Mouse (Mus musculus): ENCODE data around the gene Usp34. TPM values are rescaled to one million over a fixed set of nuclear protein-coding genes. Genes with fewer than 3 reads are reported as not detected.

The Usp34 gene
- total and polyA plus RNA-seq, 2 experiments from 2014 or later: 11.4 to 42.7 TPM

GRCm38 (mm10) chr11:23515315-23515714, 208.6 kb downstream of the Usp34 start:
- H3K4me2 ChIP-seq (ENCODE audit: low read depth, low read length): no peak overlapping the region
- no peak for DNase-seq (ENCODE audit: low spot score)
- ATAC-seq (ENCODE audit: insufficient read depth, low read depth): no peak
- WGBS: 66% methylated on average over 2 of the region's 2 CpGs
- H3K9me3 ChIP-seq (replicated peaks; ENCODE audit: control insufficient read depth, low read length): no peaks in the 10 kb centered on the region
- H3K36me3 ChIP-seq (replicated peaks; ENCODE audit: control insufficient read depth, insufficient read depth, low read length): no peaks in the 10 kb centered on the region
- TF ChIP-seq CTCF (IDR thresholded peaks at IDR 0.05; ENCODE audit: low read depth) (no peak), EP300 (IDR thresholded peaks at IDR 0.05; ENCODE audit: low read depth) (no peak)
- no peak overlapping the region for H3K27ac ChIP-seq (ENCODE audit: low read depth)
- no peaks in the 10 kb centered on the region for H3K27me3 ChIP-seq (ENCODE audit: control insufficient read depth, insufficient read depth, low read length)
- H3K4me3 ChIP-seq (ENCODE audit: low read depth, low read length): no peak overlapping the region
- no peak overlapping the region for H3K9ac ChIP-seq (replicated peaks; ENCODE audit: low read depth, low read length)
- no peaks in the 10 kb centered on the region for H3K4me1 ChIP-seq (ENCODE audit: control insufficient read depth, insufficient read depth)

GRCm38 (mm10) chr11:23518981-23519380, 212.3 kb downstream of the Usp34 start:
- no peaks in the 10 kb centered on the region for H3K4me1 ChIP-seq (ENCODE audit: control insufficient read depth, insufficient read depth)
- H3K4me3 ChIP-seq (ENCODE audit: low read depth, low read length): no peak overlapping the region
- DNase-seq (ENCODE audit: low spot score) (no peak), ATAC-seq (ENCODE audit: insufficient read depth, low read depth) (no peak)
- TF ChIP-seq EP300 (IDR thresholded peaks at IDR 0.05; ENCODE audit: low read depth) (no peak), CTCF (IDR thresholded peaks at IDR 0.05; ENCODE audit: low read depth) (no peak)
- H3K36me3 ChIP-seq (replicated peaks; ENCODE audit: control insufficient read depth, insufficient read depth, low read length): no peaks in the 10 kb centered on the region
- no peak overlapping the region for H3K9ac ChIP-seq (replicated peaks; ENCODE audit: low read depth, low read length)
- no peaks in the 10 kb centered on the region for H3K9me3 ChIP-seq (replicated peaks; ENCODE audit: control insufficient read depth, low read length)
- WGBS: 77% methylated on average over 3 of the region's 3 CpGs
- H3K27me3 ChIP-seq (ENCODE audit: control insufficient read depth, insufficient read depth, low read length): no peaks in the 10 kb centered on the region
- H3K27ac ChIP-seq (ENCODE audit: low read depth): no peak overlapping the region
- H3K4me2 ChIP-seq (ENCODE audit: low read depth, low read length): no peak overlapping the region

GRCm38 (mm10) chr11:23520473-23521205, 213.9 kb downstream of the Usp34 start, which contains the start of gene 1700093K21Rik:
Gene 1700093K21Rik (minus strand): TSS chr11:23521155.
- 53% methylated on average over 5 of the region's 5 CpGs for WGBS

DNA sequence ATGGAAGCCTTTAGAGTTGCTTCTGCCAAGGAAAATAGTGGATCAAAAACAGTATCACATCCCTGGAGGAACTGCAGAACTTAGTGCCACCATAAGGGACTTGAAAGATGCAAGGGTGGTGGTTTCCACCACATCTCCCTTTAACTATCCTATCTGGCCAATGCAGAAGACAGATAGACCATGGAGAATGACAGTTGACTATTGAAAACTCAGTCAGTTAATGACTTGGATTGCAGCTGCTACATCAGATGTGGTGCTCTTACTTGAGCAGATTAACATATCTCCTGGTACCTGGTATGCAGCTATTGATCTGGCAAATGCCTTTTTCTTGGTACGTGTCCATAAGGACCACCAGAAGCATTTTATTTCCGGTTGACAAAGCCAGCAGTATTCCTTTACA, 230.8 kb downstream of the Usp34 start:
- H3K9me3 ChIP-seq (replicated peaks; ENCODE audit: control insufficient read depth, low read length): no peaks in the 10 kb centered on the region
- ATAC-seq (ENCODE audit: insufficient read depth, low read depth) (no peak), DNase-seq (ENCODE audit: low spot score) (no peak)
- WGBS: 65% methylated on average over 2 of the region's 2 CpGs
- no peaks in the 10 kb centered on the region for H3K27me3 ChIP-seq (ENCODE audit: control insufficient read depth, insufficient read depth, low read length)
- no peak overlapping the region for H3K4me3 ChIP-seq (ENCODE audit: low read depth, low read length)
- no peaks in the 10 kb centered on the region for H3K4me1 ChIP-seq (ENCODE audit: control insufficient read depth, insufficient read depth)
- H3K36me3 ChIP-seq (replicated peaks; ENCODE audit: control insufficient read depth, insufficient read depth, low read length): no peaks in the 10 kb centered on the region
- TF ChIP-seq CTCF (IDR thresholded peaks at IDR 0.05; ENCODE audit: low read depth): no peak
- no peak for TF ChIP-seq EP300 (IDR thresholded peaks at IDR 0.05; ENCODE audit: low read depth)
- H3K27ac ChIP-seq (ENCODE audit: low read depth): no peak overlapping the region
- H3K9ac ChIP-seq (replicated peaks; ENCODE audit: low read depth, low read length): no peak overlapping the region
- H3K4me2 ChIP-seq (ENCODE audit: low read depth, low read length): no peak overlapping the region

More at GRCm38 (mm10) chr11:23520473-23521205, 213.9 kb downstream of the Usp34 start, which contains the start of gene 1700093K21Rik:
- no peak for DNase-seq (ENCODE audit: low spot score)
- H3K27ac ChIP-seq (ENCODE audit: low read depth): no peak within 1 kb of the TSS
- H3K9ac ChIP-seq (replicated peaks; ENCODE audit: low read depth, low read length): no peak within 1 kb of the TSS
- H3K27me3 ChIP-seq (ENCODE audit: control insufficient read depth, insufficient read depth, low read length): no peaks in the 10 kb centered on the region
- no peak within 1 kb of the TSS for H3K4me2 ChIP-seq (ENCODE audit: low read depth, low read length)
- H3K9me3 ChIP-seq (replicated peaks; ENCODE audit: control insufficient read depth, low read length): 0 out of 2 replicates have a peak, but pooled peaks cover 4% of the 10 kb centered on the region
- H3K4me1 ChIP-seq (ENCODE audit: control insufficient read depth, insufficient read depth): no peaks in the 10 kb centered on the region
- H3K36me3 ChIP-seq (replicated peaks; ENCODE audit: control insufficient read depth, insufficient read depth, low read length): no peaks in the 10 kb centered on the region
- TF ChIP-seq EP300 (IDR thresholded peaks at IDR 0.05; ENCODE audit: low read depth) (no peak), CTCF (IDR thresholded peaks at IDR 0.05; ENCODE audit: low read depth) (no peak)
- H3K4me3 ChIP-seq (ENCODE audit: low read depth, low read length): no peak within 1 kb of the TSS
- no peak for ATAC-seq (ENCODE audit: insufficient read depth, low read depth)

Small RNA genes lying within 50 kb of the gene (microRNA-seq; reads per million reads assigned to microRNA genes)
- gene Gm47279: not detected

Other genes starting within 250 kb of the Usp34 start
- gene Xpo1, start 50.9 kb upstream of the Usp34 start, total RNA-seq (2014; rRNA removed; ENCODE audit: low replicate concordance): 33.4 and 38.4 TPM in 2 replicates
- 19.1 and 21.2 TPM in 2 replicates for gene Xpo1, start 50.9 kb upstream of the Usp34 start, polyA plus RNA-seq (2015; fragmentation: Nextera tagmentation; extraction: Ambion mirVana)
- gene Ahsa2, start 191.1 kb downstream of the Usp34 start, total RNA-seq (2014; rRNA removed; ENCODE audit: low replicate concordance): 4.9 and 15.8 TPM in 2 replicates
- 34.7 and 42.9 TPM in 2 replicates for gene Ahsa2, start 191.1 kb downstream of the Usp34 start, polyA plus RNA-seq (2015; fragmentation: Nextera tagmentation; extraction: Ambion mirVana)
- gene 1700093K21Rik, start 214.3 kb downstream of the Usp34 start, total RNA-seq (2014; rRNA removed; ENCODE audit: low replicate concordance): not detected in 2 replicates
- not detected in 2 replicates for gene 1700093K21Rik, start 214.3 kb downstream of the Usp34 start, polyA plus RNA-seq (2015; fragmentation: Nextera tagmentation; extraction: Ambion mirVana)

Measured in heart, postnatal 0 days (tissue).